Mouse (Mus musculus) embryonic stem cell, embryonic (primary cell): ENCODE measurements around the gene L3mbtl4.

Source experiments
- CTCF ChIA-PET, 4 experiments: fragments of 300-600 bp in 2 of 4; fragments of 350-600 bp in 2 of 4; sonication (Branson Sonifier 250); formaldehyde crosslinking; loops; one replicate each; lab custom pipeline; 2022; ENCODE audit warnings: inconsistent platforms in 2 of 4; lab: Charles Lee
- POLR2A ChIA-PET, 4 experiments: fragments of 300-600 bp in 2 of 4; fragments of 350-600 bp in 2 of 4; sonication (Branson Sonifier 250); formaldehyde crosslinking; loops; one replicate each; lab custom pipeline; 2022; ENCODE audit warnings: antibody characterized with exemption in 4 of 4, inconsistent platforms in 1 of 4; lab: Charles Lee

Gene L3mbtl4

DNA sequence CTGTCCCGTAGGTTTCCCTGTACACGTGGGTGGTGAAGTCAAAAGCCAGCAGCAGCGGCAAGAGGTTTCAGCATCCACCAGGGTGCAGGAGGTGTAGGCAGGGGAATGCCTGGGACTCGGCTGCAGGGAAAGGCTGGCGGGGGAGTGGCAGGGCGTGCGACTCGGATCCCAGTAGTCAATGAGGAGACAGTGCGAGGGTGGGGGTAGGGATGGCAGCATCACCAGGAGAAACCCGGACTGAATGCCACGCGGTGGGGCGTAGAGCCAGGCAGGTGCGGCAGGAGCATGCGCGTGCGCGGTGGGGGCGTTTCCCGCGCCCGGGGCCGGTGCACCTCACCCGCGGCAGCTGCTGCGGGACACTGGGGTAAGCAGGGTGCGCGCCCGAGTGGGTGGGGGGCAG, at the start of gene L3mbtl4:
Gene L3mbtl4 (plus strand): TSS at position 271 of the 400 bp plus-strand sequence.
- POLR2A ChIA-PET = no interaction called here
- CTCF ChIA-PET = no interaction called here

- CTCF ChIA-PET = no interaction called here
- POLR2A ChIA-PET = no interaction called here
These were observed 43.1 kb upstream of the L3mbtl4 start for GRCm38 (mm10) chr17:68230484-68230883.

DNA sequence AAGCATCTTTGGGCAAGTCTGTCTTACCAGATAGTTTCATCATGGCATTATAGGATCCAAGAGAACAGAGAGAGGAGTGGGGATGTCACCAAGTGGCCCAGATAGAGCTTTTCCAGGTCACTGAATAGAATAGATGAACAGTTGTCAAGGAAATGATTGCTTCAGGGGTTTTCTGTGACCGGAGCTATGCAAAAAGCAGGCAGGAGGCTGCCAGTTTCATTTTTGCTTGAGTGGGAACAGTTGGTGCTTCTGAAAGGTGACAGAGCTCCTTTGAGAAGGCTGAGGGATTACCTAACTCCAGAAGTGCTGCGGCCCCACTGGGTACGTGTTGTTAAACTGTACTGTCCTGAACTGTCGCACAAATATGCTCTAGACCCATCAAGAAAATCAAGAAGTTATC, 38.2 kb upstream of the L3mbtl4 start:
- CTCF ChIA-PET = no interaction called here

DNA sequence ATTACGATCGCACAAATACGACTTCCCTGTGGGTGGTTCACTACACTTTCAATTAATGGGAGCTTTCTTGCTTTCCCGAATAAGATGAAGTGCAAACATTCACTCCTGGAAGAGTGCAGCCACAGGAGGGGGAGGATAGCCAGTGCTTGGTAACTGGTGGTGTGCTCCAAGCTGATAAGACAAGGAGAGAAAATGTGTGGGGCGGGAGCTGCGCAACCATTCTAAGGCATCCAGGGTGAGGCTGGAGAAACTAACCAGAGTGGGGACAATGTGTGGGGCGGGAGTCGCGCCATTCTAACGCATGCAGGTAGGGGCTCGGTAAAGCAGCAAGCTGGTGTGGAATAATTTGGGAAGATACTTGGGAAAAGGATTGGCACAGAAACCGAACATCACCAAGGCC, 36.6 kb upstream of the L3mbtl4 start:
- POLR2A ChIA-PET = interaction anchor here in 1 of 4 experiments (1.0 kb wide), 1 partner anchor 9 kb away, joined by 3 read pairs; no protein-coding TSS in a partner anchor
- CTCF ChIA-PET = no interaction called here

More for the DNA sequence above, 38.2 kb upstream of the L3mbtl4 start:
- POLR2A ChIA-PET = interaction anchor here in 1 of 4 experiments (0.5 kb wide), 1 partner anchor 23 kb away, joined by 3 read pairs; no protein-coding TSS in a partner anchor

DNA sequence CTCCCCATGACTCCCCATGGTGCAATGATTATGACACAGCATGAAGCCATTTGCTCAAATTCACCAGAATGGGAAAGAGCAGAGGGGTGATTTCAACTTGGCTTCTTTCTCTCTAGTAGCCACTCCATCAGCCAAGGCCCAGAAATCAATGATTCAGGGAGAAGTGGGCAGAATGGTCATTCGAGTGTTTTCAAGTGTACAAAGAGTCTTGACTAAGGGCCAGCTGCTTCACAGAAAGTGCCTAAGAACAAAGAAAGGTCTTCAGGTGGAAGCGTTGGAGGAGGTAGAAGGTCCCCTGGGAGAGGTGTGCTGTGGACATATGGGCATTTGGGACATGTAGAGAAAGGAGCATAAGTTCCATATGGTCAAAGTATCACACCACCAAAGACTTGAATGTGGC, 33.4 kb upstream of the L3mbtl4 start:
- ChIA-PET POLR2A (no interaction called here), CTCF (no interaction called here)

DNA sequence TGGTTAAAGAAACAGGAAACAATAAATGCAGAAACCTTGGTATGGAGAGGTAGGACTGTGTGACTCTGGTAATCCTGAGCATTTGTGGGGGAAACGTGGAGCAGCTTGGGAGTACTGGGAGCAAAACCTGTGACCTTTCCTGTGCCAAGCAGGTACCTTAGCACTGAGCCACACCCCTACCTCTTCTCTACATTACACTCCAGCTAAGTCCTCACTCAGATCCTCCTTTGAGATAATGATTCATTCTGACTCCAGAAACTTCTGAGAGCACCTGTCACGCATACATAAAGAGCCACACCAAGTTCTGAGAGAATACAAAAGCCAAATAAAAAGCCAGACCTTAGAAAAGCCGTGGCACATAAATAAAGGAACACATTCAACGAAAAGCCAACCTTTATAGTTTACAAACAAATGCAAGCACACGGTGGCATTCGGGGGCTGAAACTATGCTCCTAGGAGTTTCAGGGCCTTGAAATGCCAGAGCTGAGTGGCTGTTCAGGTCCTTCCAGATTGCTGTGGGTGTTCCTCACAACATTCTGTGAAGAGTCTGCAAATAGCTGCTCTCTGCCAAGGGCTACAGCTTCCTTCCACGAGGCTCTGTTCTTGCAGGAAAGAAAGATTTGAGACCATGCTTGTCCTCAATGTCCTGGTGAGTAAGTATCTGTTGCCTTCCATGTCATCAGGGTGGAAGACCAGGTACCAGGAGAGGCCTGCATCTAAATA, 8.6 kb upstream of the L3mbtl4 start:
- CTCF ChIA-PET = no interaction called here
- POLR2A ChIA-PET = interaction anchor here in 1 of 4 experiments (0.7 kb wide), 1 partner anchor 696 kb away, joined by 3 read pairs; no protein-coding TSS in a partner anchor

DNA sequence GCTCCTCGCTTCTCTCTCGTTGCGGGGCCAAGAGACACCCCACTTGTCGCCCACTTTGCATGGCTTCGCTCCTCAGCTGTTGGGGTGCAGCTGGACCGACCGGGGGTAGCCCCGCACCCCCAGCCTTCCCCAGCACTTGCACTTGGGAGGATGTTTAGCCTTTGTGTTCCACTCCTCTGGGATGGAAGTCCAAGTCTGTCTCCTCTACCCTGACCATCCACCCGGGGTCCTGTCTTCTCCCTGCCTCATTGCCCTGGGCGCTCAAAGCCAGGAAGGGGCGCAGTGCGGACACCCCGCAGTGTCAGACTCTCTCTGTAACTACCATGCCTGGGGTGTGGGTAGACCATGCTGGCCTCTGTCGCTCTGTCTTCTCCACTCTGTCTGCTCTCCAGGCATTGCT, 357 bp downstream of the L3mbtl4 start:
- ChIA-PET POLR2A (no interaction called here), CTCF (no interaction called here)

DNA sequence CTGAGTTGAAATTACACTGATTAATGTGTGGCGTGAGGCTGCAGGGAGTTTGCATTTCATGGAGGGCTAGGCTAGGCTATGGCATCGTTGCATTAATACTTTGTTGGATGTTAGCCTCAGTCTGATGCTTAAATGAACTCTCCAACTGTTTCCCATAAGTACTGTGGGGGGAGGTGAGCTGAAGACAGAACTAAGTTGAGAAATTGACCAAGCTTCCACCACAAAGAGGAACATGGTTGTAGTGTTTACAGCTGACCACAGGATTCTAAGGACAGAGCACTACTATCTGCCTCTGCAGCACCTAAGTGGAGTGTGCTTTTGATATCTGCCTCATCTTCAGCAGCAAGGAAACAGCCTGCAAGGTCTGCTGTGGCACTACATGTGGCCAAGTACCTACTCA, 1.5 kb downstream of the L3mbtl4 start:
- POLR2A ChIA-PET = interaction anchor here in 1 of 4 experiments (0.7 kb wide), 1 partner anchor 429 kb away, joined by 6 read pairs; no protein-coding TSS in a partner anchor
- CTCF ChIA-PET = no interaction called here

- ChIA-PET CTCF (no interaction called here), POLR2A (no interaction called here)
These were observed 7.3 kb downstream of the L3mbtl4 start for GRCm38 (mm10) chr17:68280915-68281314.

DNA sequence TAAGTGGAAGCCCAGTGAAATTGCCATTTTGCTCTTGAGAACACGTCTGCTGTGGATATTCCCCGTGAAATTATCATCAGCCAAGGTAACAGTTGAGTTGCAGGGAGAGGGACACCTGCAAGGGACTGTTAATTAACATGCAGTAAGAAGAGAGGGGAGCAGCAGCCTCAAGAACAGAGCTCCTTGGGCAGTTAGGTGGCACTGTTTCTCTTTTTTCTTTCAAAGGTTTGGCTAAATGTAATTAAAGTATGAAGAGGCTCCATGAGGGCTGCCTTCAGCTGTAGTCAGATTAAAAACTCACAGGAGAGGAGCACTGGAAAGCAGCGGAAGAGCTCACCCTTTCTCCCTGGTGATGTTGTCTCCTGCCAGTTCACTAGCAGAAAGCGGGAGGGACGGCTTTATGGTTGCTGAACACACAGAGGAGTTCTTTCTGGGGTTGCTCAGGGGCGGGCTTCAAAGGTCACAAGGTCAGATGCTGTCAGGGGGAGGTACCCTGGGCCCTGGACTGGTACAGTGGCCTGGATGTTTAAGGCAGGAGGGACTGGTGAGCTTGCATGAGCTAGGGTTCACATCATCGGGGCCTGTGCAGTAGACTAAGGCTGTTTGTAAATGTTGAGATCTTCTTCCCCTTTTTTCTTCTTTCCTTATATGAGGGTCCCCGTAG, 11.7 kb downstream of the L3mbtl4 start:
- CTCF ChIA-PET = no interaction called here
- POLR2A ChIA-PET = interaction anchor here in 1 of 4 experiments (0.6 kb wide), 1 partner anchor 555 kb away, joined by 3 read pairs; no protein-coding TSS in a partner anchor

GRCm38 (mm10) chr17:68288094-68288493, 14.5 kb downstream of the L3mbtl4 start:
- POLR2A ChIA-PET = no interaction called here
- CTCF ChIA-PET = no interaction called here

- ChIA-PET POLR2A (no interaction called here), CTCF (no interaction called here)
These were observed 15.1 kb downstream of the L3mbtl4 start for GRCm38 (mm10) chr17:68288699-68289098.

- CTCF ChIA-PET = no interaction called here
- POLR2A ChIA-PET = no interaction called here
These were observed 18.2 kb downstream of the L3mbtl4 start for GRCm38 (mm10) chr17:68291713-68292364.

DNA sequence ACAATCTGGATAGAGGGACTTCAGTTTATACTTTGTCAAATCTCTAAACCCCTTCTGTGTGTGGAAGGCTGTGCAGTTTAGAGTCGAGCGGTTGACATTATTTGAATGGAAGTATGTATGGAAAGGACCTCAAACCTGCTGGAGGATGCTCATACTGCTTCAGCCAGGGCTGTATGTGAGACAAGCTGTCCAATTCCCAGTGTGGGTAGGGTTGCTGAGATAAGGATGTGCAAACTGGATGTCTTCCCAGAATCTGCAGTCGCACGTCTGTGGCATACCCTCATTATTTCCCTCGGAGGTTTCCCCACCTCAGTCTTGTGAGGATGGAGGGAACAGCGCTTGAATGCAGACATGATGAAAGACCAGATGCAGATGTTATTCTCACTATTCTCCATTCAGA, 34.8 kb downstream of the L3mbtl4 start:
- CTCF ChIA-PET = no interaction called here

DNA sequence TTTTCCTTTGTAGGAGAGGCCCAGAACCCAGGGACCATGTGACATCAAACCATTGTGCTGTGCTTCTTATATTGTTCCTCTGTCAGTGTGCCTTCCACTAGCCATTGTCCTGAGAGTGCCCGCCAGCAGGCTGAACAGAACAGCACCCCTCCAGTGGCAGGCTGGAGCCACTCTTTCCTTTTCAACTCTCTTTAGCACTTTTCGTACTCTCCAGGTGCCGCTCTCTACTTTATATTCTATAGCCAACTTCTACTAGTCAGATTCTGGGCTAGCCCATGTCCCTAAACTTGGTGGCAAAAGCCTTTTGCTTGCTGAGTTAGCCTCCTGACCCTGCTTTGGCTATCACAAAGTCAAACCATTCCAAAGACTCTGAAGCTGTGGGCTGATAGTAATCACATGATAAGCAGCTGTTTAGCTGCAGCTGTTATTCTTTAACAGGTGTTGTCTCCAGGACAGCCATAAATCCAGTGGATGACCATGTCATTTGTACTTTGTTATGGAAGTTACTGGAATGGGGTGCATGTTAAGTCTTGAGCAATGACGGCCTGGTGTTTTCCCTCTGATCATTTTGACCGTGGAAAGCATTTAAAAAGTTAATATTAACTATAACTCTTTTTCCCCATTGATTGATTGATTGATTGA, 38.8 kb downstream of the L3mbtl4 start:
- ChIA-PET POLR2A (no interaction called here), CTCF (no interaction called here)

More for the DNA sequence above, 34.8 kb downstream of the L3mbtl4 start:
- POLR2A ChIA-PET = no interaction called here

DNA sequence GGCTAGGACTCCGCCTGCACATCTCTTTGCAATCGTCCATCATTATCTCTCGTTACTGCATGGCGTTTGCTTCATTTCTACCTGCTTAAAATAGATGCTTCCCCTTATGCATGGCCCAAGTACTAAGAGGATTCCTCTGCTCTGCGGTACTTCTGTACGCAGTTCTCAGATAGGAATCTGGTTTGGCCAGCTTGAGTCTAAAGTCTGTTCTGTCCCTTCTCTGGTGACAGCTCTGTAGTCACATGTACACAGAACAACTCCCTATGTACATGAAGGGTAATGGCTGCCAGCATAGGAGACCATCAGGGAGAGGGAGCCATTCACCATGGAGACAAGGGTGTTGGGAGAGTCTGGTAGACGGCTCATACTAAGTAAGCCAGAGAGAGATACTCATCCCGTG, 47.3 kb downstream of the L3mbtl4 start:
- ChIA-PET POLR2A (no interaction called here), CTCF (no interaction called here)

DNA sequence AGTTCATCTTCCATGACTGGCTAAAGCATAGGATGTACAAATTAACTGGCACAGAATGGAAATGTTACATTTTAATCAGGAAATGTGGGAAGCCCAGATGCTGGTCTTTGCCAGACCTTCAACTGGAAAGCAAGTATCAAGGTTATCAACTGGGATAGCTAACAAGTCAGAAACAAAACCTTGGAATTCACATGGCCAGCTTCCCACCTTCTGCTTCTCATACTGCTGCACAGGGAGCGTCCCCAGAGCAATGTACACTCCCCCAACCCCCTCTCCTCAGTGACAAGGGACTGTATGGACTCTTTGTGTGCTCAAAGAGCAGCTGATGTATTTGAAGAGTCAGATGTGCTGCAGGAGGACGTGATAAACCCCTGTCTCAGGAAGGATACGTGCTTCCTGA, 49.0 kb downstream of the L3mbtl4 start:
- ChIA-PET CTCF (interaction anchor here in 1 of 4 experiments (0.6 kb wide), 1 partner anchor 147 kb away, joined by 3 read pairs; no protein-coding TSS in a partner anchor), POLR2A (no interaction called here)

DNA sequence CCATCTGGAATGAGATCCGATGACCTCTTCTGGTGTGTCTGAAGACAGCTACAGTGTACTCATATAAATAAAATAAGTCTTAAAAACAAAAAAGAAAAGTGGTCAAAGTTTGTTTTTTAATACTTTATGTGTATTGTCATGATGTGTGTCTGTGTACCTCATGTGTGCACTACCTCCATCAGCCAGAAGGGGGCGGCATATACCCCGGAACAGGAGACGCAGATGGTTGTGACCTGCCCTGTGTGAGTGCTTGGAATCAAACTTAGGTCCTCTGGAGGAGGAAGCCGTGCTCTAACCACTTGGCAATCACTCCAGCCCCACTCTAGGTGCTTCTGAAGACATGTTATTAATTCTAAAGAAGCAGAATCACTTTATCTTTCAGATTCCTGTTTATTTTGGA, 58.6 kb downstream of the L3mbtl4 start:
- POLR2A ChIA-PET = no interaction called here

GRCm38 (mm10) chr17:68333382-68333781, 59.8 kb downstream of the L3mbtl4 start:
- ChIA-PET CTCF (no interaction called here), POLR2A (no interaction called here)

More for the DNA sequence above, 58.6 kb downstream of the L3mbtl4 start:
- CTCF ChIA-PET = no interaction called here
